Mouse (Mus musculus) testis, adult 10 weeks (tissue): ENCODE data around the gene Akr1cl. TPM values are rescaled to one million over a fixed set of nuclear protein-coding genes. Genes with fewer than 3 reads are reported as not detected.

Experiments
- polyA plus RNA-seq: library from polyadenylated mRNA; stranded (reverse); fragments of 350-450 nt; fragmentation: Illumina TruSeq; extraction: RNeasy Lipid Tissue Mini Kit (QIAGEN cat#74804); gene quantifications from one replicate; pipeline ENCODE4 v1.2.3, GENCODE M21; 2014; ENCODE audit warnings: low read depth, low replicate concordance

Akr1cl gene
- 234 TPM for polyA plus RNA-seq

DNA sequence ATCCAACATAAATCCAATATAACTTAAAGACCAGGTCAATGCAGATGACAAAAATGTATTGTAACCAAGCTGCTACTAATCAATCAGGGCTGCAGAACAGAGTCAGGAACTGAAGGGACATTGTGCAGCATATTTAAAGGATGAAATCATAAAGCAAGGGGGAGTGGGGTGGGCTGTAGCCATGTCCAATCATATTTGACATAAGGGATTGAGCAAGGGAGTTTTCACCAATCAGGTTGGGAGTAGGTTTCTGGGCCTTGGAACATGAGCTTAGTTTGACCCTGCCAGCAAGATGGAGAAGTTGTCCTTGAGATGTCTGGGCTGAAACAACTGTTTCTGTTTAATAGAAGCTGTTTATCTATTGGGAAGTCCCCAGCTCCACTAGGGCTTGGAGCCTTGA is at the start of gene Akr1cl:
Gene Akr1cl (minus strand): TSS at position 119 of the 400 bp plus-strand sequence.

DNA sequence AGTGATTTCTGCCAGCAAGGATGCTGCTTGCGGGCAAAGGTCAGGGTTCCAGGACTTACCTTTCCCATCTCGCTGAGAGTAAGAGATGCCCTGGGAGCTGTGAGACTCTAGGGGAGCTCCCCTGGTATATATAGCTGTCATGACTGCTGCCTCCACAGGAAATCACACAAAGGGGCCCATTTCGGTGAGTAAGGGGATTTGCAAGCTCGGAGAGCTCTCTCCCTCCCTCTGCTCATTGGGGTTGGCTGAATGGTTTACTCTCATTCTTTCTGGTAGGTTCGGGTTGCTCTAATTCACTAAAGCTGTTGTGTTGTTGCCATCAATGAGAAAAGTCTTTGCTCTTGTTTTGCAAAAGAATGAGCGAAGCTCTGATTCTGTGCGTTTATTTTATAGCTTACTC is 49.6 kb upstream of the Akr1cl start, which contains the start of gene Crygb:
Gene Crygb (minus strand): TSS at position 101 of the 400 bp plus-strand sequence.

DNA sequence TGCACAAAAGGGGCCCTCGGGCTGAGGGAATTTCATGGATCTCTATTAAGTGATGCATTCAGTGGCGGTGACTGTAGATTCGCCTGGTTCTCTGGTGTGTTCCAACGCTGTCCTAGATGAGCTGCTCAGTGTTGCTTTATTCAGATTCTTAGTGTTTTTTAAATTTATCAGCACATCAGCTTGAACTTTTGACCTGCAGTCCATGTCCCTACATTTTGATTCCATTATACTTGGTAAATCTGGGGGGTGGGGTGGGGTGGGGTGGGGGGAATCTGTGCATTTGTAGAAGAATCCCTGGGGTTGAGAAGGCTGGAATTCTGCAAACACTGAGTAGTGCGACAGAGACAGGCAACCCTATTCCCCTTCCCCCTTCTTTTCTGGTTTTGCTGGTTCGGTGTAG is 41.0 kb upstream of the Akr1cl start, which contains the start of gene Crygc:
Gene Crygc (minus strand): TSS at position 101 of the 400 bp plus-strand sequence.

DNA sequence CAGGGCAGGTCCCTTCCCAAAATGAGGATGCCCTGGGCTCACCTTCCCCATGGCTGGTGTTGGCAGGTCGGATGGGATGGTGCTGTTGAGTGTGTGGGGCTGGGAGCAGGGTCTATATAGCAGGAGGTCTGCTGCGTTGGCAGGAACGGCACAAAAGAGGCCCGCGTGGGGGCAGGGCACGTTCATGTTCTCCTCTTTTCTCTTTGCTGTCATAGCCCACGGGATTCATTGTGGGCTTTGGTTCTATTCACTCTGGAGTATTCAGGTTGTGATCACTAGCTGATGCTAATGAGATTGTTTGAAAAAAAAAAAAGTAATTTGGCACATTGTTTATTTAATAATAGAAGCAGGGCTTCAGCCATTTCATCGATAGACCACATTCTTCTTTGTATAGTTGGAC is 30.8 kb upstream of the Akr1cl start, which contains the start of gene Crygd:
Gene Crygd (minus strand): TSS at position 101 of the 400 bp plus-strand sequence.

DNA sequence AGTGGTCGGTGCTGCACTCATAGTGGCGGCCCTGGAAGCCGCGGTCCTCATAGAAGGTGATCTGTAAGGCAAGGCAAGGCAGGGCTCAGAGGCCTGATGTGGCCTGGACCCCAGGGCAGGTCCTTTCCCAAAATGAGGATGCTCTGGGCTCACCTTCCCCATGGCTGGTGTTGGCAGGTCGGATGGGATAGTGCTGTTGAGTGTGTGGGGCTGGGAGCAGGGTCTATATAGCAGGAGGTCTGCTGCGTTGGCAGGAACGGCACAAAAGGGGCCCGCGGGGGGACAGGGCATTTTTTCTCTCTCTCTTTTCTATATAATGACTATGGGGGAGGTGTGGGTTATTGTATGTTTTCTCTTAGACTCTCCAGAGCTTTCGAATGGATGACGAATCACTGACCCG is 18.4 kb upstream of the Akr1cl start, which contains the start of gene Cryge:
Gene Cryge (minus strand): TSS at position 198 of the 400 bp plus-strand sequence.

Other genes starting within 250 kb of the Akr1cl start
- gene Plekhm3, start 75.9 kb downstream of the Akr1cl start, polyA plus RNA-seq: 2.7 TPM
- not detected for gene Cryge, start 18.4 kb upstream of the Akr1cl start, polyA plus RNA-seq
- not detected for gene Crygd, start 30.7 kb upstream of the Akr1cl start, polyA plus RNA-seq
- not detected for gene Crygc, start 40.9 kb upstream of the Akr1cl start, polyA plus RNA-seq
- gene Crygb, start 49.5 kb upstream of the Akr1cl start, polyA plus RNA-seq: not detected
- not detected for gene Cryga, start 70.6 kb upstream of the Akr1cl start, polyA plus RNA-seq
- not detected for gene Gm28845, start 86.8 kb upstream of the Akr1cl start, polyA plus RNA-seq
- not detected for gene D630023F18Rik, start 90.5 kb upstream of the Akr1cl start, polyA plus RNA-seq
- gene Idh1, start 153.7 kb upstream of the Akr1cl start, polyA plus RNA-seq: 100.0 TPM
- 16.2 TPM for gene Pikfyve, start 153.9 kb upstream of the Akr1cl start, polyA plus RNA-seq
- 3.8 TPM for gene Pth2r, start 249.3 kb upstream of the Akr1cl start, polyA plus RNA-seq